Mouse (Mus musculus): Measurements from ENCODE around the gene Actr1a.

GRCm38 (mm10) chr19:46328081-46329030 is 67.2 kb downstream of the Actr1a start, which contains the start of gene Fbxl15:
- TF ChIP-seq CTCF (IDR thresholded peaks at IDR 0.05) = no peak
- TF ChIP-seq POLR2A (IDR thresholded peaks at IDR 0.05; ENCODE audit: insufficient read depth, low read depth, low read length) = peak; percentile 93

Measured in heart, adult 2 months (tissue).